Mouse (Mus musculus) erythroblast, adult 5-6 weeks (primary cell): ENCODE data around the gene Tmem135. TPM values are rescaled to one million over a fixed set of nuclear protein-coding genes. Genes with fewer than 3 reads are reported as not detected.
"Not testable (repeated sequence)": the region's sequence is repeated elsewhere in the genome, so short reads cannot be mapped to it uniquely, and the experiment has no call there.

Experiments
- ATAC-seq: replicated peaks from 2 replicates; pipeline ENCODE4 v1.8.0; 2016; ENCODE audit warnings: moderate number of reproducible peaks, mild to moderate bottlenecking, moderate TSS enrichment, inconsistent platforms; ENCODE audit not compliant: poor library complexity, low FRiP score, severe bottlenecking
- total RNA-seq, 2 experiments: library from RNA; stranded (forward) in 1 of 2; stranded (reverse) in 1 of 2; fragments of 150-400 nt in 1 of 2; fragments of 200-764, 138-1000 nt in 1 of 2; gene quantifications; 2 replicates each; pipeline versions ENCODE4 v1.2.3 to v1.2.4; 2015 to 2017; ENCODE audit warnings: low replicate concordance in 2 of 2

The Tmem135 gene
- total RNA-seq, 2 experiments from 2014 or later = 7.7 to 10.3 TPM

DNA sequence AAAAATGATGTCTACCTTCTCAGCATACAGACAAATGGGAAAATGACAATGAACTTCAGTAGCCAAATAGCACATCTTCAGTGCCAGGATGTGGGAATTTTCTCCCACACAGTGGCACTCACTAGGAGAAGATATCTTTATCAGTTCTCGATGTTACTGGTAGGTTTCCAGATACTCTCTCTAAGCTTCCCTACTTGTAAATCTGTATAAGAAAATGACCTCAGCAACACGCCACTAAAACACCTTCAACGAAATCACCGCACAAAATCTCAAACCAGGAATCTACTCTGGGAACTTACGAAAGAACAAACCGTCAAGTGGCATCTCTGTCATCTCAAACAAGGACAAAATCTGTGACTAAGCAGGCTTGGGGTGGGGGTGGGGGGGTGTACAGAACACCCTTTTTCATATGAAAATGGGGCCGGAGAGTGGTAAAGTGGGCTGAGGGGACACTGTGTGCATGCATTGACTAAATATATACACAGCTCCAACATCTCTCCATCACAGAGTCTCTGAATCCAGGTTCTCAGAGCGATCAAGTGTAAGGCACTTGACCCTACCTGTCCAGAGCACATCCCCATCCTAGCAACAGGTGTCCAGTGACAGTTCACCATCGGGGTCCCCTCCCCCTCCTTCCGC is 66.2 kb downstream of the Tmem135 start:
- ATAC-seq = no peak

DNA sequence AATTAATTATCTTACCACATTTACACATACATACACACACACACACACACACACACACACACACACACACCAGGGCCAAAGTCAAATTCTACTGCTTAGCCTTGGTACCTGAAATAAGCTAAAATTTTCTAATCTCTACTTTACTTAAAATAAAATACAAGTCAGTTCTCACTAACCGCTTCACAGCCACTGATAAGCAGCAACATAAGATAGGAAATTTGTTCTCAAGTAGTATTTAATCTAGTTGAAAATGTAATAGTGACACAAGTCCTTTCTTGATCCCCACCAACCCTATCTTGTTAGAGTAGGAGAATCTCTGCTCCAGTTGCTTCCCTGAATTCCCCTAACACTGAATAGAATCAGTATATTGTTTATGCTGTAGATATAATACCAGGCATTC is 67.6 kb downstream of the Tmem135 start:
- no peak for ATAC-seq

DNA sequence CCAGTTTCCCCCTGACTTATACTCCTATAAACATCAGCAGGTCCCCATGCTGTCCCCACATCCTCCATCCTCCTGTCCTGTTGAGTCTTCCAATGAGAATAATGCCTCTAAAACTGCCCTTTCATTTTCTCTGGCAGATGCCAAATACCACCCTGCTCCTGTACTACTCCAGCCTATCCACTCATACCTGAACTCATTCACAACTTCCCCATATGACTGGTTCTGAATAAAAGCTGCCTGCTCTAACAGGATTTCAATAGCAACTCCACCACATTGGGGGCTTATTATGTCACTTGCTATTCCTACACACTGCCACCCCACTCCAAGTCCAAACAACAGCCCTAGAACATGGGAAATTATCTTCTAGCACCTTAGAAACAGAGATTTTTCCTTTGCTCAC is 68.7 kb downstream of the Tmem135 start:
- no peak for ATAC-seq

DNA sequence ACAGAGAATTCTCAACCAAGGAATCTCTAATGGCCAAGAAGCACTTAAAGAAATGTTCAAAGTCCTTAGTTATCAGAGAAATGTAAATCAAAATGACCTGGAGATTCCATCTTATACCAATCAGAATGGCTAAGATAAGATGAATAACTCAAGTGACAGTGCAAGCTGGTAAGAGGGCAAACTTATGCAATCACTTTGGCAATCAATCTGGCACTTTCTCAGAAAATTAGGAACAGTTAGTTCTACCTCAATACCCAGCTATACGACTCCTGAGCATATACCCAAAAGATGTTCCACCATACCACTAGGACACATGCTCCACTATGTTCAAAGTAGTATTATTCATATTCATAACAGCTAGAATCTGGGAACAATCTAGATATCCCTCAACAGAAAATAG is 74.1 kb downstream of the Tmem135 start:
- no peak for ATAC-seq

DNA sequence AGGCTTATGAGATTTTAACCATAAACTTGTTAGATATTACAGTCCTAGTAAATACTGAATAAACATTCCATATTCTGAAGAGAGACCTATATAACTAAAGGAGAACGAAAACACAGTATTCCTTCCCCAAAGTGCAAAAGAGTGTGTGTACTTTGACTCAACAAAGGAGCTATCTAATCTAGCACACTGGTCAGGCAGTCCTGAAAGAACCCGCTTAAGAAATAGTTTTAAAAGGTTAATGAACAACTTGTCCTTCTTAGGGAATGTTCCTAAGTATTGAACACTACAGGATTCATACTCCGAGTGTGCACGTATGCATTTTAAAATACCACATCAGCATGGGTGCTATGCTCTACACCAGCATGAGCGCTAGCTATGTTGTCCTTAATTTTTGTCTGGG is 76.3 kb downstream of the Tmem135 start:
- ATAC-seq = no peak

DNA sequence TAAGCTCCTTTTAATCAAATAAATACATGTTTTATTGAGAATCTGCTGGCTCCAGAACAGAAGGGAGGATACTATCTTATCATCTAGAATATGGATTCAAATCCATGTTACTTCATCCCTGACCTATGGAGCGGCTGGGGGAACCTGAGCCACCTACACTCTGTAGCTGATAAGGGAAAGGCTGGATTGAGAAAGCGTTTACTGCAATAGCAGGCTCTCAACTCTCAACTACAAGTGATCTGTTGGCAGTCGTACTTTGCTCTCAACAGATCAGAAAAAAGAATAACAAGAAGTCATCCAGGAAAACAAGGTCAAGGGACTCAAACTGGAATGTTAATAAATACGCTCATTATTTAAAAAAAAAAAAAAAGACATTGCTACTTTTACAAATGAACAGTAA is 77.3 kb downstream of the Tmem135 start:
- ATAC-seq = no peak

DNA sequence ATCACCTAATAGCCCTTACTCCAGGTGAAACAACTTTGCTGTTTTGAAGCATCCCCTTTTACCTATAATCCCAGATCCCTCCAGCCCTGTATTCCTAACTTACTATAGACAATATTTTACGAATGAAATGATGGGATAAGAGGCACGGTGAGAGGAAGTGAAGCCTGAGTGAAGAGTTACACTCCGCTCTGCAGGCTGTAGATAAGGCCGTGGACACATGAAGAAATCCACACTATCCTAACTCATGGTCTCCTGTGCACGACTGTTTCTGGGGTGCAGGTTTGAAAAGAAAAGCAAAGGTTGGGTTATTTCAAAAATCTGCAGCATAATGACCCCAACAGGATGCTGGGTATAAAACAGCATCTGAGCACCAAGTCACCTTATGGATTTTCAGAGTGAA is 77.8 kb downstream of the Tmem135 start:
- ATAC-seq = no peak

DNA sequence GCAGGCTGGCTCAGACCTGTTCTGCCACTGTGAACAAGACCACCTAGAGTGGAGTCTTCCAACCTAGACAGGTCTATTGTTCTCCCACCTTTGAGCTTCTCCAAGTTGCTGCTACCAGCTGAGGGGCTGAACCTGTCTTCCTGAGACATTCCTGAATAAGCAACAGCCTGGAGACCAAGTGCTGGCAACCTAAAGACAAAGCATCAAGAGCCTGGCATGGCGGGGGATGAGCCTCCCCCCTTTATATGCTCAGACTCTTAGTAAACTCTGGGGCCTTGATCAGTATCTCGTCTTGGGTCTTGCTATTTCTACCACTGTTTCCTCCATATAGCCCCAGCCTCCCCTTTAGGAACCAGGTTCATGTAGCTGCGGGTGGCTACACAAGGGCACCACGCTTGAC is 81.3 kb downstream of the Tmem135 start:
- not testable (repeated sequence) for ATAC-seq

DNA sequence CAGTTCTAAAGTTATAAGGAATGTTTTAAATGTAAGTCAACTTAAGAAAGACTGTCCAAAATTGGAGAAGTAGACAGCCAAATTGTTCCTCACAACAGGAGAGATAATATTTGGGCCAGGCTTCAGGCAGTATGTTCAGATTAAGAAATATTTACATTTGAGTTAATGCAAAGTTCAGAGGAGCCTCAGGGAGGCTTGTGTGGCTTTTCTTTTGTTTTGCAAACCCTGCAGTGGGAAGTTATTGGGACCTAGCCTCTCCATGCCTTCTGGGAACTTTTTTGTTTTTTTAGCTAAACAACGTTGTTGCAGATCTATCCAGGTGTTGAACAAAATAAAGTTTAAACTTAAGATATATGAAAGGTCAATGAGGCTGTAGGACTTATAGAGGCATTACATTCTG is 84.7 kb downstream of the Tmem135 start:
- no peak for ATAC-seq

DNA sequence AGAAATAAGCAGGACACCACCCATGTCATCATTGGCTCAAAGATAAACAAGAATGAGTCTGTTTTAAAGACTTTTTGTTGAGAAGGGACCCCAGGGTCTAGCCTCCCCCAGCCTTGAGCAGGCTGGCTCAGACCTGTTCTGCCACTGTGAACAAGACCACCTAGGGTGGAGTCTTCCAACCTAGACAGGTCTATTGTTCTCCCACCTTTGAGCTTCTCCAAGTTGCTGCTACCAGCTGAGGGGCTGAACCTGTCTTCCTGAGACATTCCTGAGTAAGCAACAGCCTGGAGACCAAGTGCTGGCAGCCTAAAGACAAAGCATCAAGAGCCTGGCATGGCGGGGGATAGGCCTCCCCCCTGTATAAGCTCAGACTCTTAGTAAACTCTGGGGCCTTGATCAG is 86.9 kb downstream of the Tmem135 start:
- ATAC-seq = not testable (repeated sequence)

DNA sequence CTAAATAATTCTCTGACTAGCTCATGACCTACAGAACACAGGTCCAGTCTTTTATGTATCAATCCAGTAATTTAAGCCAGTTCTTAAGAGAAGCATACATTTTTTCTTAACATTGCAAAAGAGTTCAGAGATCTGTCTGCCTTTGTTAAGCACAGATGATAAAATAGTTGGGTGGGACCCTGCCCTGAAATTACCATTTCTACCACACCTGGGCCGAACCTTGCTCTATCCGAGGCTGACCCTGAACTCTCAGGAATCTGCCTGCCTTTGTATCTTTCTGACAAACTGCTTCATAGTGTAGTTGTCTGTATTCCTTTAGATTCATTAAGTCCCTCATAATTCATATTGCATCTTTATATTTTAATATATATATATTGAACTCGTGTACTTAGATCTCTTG is 87.9 kb downstream of the Tmem135 start:
- ATAC-seq = no peak

DNA sequence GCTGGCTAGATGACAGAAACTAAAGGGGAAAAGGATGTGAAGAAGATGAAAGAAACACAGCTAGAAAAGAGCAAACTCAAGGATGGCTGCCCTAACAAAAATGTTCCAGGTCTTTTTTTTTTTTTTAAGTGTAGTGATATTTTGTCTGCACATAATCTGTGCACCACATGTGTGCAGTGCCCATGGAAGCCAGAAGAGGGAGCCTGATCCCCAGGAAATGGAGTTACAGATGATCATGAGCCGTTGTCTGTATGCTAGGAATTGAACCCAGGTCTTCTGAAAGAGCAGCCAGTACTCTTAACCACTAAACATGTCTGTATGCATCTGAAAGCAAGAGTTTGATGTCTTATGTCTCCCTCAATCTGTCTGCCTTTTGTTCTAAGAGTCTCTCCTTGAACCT is 92.5 kb downstream of the Tmem135 start:
- ATAC-seq = no peak

DNA sequence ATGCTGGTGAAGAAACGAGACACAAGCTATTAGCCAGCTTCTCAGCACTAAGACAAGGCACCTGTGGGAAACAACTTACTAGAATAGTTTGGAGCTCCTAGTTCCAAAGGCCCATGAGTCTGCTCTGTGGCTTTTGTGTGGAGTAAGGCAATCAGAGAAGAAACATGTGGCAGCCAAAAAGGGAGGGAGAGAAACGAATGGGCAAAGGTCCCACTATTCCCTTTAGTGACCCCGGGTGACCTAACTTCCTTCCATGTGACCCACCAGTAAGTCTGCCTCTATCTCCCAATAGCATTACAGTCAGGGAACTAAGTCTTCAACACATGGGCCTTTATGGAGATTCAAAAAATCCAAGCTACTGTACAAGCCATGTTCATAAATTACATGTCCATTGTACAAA is 95.1 kb downstream of the Tmem135 start:
- ATAC-seq = no peak

DNA sequence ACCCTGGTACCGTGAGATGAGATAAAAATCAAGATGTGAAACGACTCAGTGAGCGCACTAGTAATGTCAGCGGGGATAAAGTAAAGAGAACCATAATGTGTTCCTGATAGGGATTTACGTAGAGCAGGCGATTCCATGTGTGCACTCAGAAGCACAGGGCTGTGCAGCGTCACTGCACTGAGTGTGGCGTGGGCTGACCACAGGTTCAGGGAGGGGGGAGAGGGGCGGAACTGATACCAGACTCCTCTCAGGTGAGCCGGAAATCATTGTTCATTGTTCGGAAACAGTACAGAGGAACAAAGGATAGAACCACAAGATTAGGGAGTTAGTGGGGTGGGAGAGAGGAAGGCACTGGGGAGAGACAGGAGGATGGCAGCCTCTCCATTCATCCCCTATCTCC is 95.8 kb downstream of the Tmem135 start:
- ATAC-seq = 0 out of 2 replicates have a peak, but pooled peaks have one; percentile 49

DNA sequence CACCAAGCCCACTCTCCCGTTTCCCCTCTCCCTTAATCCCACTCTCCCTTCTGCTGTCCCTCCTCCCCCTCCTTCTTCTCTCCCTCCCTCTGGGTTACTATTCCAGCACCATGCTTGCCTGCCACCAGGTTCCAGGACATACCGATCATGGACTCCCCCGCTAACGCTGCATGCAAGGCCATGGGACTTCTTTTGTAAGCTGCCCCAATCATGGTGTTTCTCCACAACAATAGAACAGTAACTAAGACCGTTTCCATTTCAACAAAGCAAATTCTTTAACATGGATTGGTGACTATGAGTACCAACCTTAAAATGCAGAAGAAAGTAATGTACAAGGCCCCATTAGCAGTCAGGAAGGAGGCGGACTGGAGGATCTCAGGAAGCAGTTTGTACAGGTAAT is 97.2 kb downstream of the Tmem135 start:
- ATAC-seq = no peak

DNA sequence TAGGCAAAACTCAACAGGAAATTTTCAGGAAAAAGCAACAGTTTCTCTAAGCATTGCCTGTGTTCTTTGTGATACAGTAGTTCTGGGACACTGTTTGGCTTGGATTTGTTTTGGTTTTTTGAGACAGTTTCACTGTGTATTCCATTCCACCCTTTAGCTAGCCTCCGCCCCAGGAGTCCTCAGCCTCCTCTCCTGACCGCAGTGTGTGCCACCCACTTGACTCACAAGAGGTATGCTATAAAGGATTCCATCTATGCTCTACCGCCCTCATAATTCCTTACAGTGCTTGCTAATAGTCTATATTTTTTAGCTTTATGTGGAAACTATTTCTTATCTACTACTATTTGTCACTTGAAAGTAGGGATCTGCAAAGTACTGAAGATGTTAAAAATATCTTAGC is 99.1 kb downstream of the Tmem135 start:
- no peak for ATAC-seq

DNA sequence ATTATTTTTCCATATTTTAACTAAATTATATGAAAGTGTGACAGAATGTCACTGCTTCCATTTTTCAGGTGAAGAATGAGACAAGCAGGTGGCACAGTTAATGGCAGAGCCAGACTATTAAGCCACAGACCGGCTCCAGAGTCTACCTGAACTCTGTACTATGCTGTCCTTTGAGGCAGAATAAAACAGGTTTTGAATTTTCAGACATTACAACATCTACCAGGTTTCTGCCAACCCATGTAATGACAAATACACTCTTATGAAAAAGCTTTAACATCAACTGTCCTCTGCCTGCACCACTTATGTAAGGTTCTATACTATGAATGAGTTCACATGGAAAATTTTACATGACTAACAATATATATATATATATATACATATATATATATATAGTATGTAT is 100.3 kb downstream of the Tmem135 start:
- ATAC-seq = no peak

DNA sequence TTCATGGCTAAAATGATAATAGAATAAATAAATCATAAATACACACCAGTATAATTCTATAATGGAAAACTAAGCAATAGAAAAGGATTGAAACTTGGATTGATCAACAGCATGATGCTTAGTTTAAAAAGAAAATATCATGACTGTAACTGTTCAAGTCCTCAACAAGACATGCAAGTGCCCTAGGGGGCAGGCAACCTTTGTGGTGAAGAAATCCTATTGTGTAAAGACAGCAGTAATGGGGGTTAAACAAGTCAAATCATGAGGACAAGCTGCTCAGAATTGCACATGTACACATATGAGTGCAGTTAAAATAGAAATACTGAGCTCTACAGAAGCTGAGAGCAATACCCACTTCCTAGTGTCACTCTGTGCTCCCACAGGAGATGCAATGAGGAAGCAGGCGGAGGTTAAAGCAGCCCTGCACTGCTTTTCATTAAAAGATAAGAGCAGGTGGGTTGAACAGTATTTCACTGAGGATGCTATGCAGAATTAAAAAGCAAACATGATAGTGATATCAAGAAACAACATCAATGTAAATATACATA is 105.0 kb downstream of the Tmem135 start:
- ATAC-seq = no peak

DNA sequence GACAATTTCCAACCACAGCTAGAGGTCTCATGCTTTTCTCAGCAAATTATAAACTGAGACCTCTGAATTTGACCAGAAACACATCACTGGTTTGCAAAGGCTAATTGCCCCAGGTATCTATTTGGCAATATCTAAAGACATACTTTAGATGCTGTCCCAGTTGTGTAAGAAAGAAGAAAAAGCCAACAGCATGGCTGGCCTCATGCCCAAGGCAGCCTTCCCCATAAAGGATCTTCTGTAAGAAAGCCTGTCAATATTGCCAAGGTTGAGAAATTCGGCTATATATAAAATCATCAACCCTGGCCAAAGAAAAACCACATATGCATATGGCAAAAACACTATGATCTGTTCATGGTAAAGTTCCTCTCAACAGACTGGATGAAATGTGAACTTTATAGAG is 107.1 kb downstream of the Tmem135 start:
- no peak for ATAC-seq

DNA sequence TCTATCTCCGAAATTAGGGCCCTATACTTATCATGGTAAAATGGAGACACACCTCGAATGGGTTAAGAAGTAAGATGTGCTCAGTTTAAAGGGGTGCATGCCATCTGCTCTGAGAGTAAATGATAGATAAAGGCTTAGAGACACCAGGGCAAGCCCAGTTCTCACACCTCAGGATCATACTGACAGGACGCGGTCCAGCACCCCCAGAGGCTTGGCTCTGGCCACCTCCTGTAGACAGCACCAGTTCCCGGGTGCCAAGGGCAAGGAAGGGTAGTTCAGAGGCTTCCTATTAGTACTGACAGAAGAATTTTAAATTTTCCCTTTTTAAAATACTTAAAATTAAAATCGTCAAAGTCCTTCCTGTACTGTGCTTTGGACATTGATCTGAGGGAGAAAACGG is 121.4 kb downstream of the Tmem135 start:
- no peak for ATAC-seq

DNA sequence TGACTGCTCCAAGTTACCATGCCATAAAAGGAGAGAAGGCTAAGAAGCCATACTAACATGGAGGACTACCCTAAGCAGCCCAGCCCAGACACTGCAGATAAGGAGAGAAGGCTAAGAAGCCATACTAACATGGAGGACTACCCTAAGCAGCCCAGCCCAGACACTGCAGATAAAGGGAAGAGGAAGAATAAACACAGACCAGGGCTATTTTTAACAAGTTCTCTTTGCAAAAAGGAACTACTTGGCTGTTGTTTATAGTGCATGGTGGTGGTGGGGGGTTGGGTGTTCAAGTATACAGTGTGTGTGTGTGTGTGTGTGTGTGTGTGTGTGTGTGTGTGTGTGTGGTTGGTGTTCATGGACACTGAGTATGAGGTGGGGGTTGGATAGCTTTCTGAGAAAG is 133.6 kb downstream of the Tmem135 start:
- ATAC-seq = not testable (repeated sequence)

DNA sequence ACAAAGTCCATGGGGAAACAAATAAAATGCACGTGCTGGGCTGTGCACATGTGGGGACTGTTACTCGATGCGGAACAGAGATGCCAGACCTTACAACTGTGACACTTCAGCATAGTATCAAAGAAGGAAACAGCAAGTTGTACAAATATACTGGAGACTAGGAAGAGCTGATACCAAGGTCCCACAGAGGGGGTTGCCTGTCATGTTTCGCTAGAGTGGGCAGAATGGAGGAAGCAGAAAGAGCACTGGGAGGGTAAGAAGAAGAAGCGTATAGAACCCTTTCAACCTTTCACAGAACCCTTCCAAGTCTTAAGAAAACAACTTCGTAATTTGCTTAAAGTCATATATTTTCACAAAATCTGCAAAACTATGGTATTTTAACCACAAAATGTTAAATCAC is 134.2 kb downstream of the Tmem135 start:
- ATAC-seq = no peak
